Comparison of ENCODE assay signal across 15 mouse cellular contexts in genomic region chr8:93821327-93821726, GRCm38 (mm10).
"Had no signal": no experiment of that assay in that cellular context is flagged by ENCODE, and none has a peak within 500 bp of the region (broad histone marks: within the 10 kb centered on the region; RNA-seq: fewer than 3 reads in every experiment).

No protein-coding gene starts in this region.

- DNase-seq: kidney, adult 11 months; kidney, adult 9 months; kidney, postnatal 10 days; kidney, postnatal 4 days; lung, adult 18-20 months; midbrain, embryonic 14.5 days; spleen, adult 18-20 months; thymus, adult 2 months; thymus, postnatal 25 days had no signal

- H3K27ac ChIP-seq: left cerebral cortex, adult 2 months; limb, embryonic 15.5 days; liver, embryonic 14.5 days; neural tube, embryonic 15.5 days had no signal

- H3K4me2 ChIP-seq: limb, embryonic 15.5 days; neural tube, embryonic 15.5 days had no signal

- H3K36me3 ChIP-seq: limb, embryonic 15.5 days had no signal

- H3K27me3 ChIP-seq: limb, embryonic 15.5 days; neural tube, embryonic 15.5 days had no signal

- H3K4me1 ChIP-seq: limb, embryonic 15.5 days had no signal

- H3K4me3 ChIP-seq: layer of hippocampus, adult 2 months; left cerebral cortex, adult 2 months; limb, embryonic 15.5 days; myocyte; neural tube, embryonic 15.5 days had no signal

- H3K9ac ChIP-seq: limb, embryonic 15.5 days; liver, embryonic 14.5 days; neural tube, embryonic 15.5 days had no signal

- H3K9me3 ChIP-seq: limb, embryonic 15.5 days; neural tube, embryonic 15.5 days had no signal
